Mouse (Mus musculus): ENCODE measurements around the gene Veph1. TPM values are rescaled to one million over a fixed set of nuclear protein-coding genes. Genes with fewer than 3 reads are reported as not detected.

The Veph1 gene
- polyA plus RNA-seq, 1 experiment = 7.7 TPM

- Histone ChIP-seq H3K36me3 (ENCODE audit: control insufficient read depth, insufficient read depth, low read length) (no peaks in the 10 kb centered on the region), H3K27me3 (replicated peaks; ENCODE audit: control insufficient read depth, insufficient read depth, low read length) (no peaks in the 10 kb centered on the region), H3K27ac (ENCODE audit: insufficient read depth, low read depth, low read length) (no peak overlapping the region), H3K4me1 (ENCODE audit: control insufficient read depth, insufficient read depth, low read length) (no peaks in the 10 kb centered on the region), H3K4me3 (ENCODE audit: insufficient read depth, low read depth, low read length) (no peak overlapping the region)
- TF ChIP-seq POLR2A (IDR thresholded peaks at IDR 0.05; ENCODE audit: low read depth, low read length) = no peak
- TF ChIP-seq CTCF (conservative IDR thresholded peaks at IDR 0.05; ENCODE audit: insufficient read depth, insufficient read length, low read depth, low read length) = no peak
- WGBS = 55% methylated on average over 3 of the region's 3 CpGs
- no peak for DNase-seq
Measured at GRCm38 (mm10) chr3:66081363-66081736, 215.3 kb downstream of the Veph1 start.

- 57% methylated on average over 4 of the region's 4 CpGs for WGBS
- Histone ChIP-seq H3K4me3 (ENCODE audit: insufficient read depth, low read depth, low read length) (no peak overlapping the region), H3K27me3 (replicated peaks; ENCODE audit: control insufficient read depth, insufficient read depth, low read length) (no peaks in the 10 kb centered on the region), H3K27ac (ENCODE audit: insufficient read depth, low read depth, low read length) (no peak overlapping the region), H3K4me1 (ENCODE audit: control insufficient read depth, insufficient read depth, low read length) (no peaks in the 10 kb centered on the region), H3K36me3 (ENCODE audit: control insufficient read depth, insufficient read depth, low read length) (no peaks in the 10 kb centered on the region)
- no peak for TF ChIP-seq CTCF (conservative IDR thresholded peaks at IDR 0.05; ENCODE audit: insufficient read depth, insufficient read length, low read depth, low read length)
- no peak for TF ChIP-seq POLR2A (IDR thresholded peaks at IDR 0.05; ENCODE audit: low read depth, low read length)
- DNase-seq = no peak
Measured at GRCm38 (mm10) chr3:66080631-66081362, 215.8 kb downstream of the Veph1 start.

DNA sequence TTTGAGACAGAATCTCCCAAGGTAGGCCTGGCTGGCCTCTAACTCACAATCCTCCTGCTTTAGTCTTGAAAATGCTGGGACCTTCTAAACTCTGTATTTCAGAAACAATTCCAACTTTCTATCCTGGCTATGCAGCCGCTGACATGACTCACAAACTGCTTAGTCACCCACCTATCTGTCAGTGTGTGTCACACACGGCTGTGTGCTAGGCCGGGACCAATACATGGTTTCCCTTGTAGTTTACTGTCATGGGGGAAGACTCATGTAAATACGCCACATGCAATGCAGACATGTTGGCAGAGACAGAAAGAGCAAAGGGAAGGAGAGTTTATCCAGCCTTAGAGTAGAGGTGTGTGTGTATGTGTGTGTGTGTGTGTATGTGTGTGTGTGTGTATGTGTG lies 216.8 kb downstream of the Veph1 start:
- H3K4me1 ChIP-seq (ENCODE audit: control insufficient read depth, insufficient read depth, low read length) = no peaks in the 10 kb centered on the region
- H3K27ac ChIP-seq (ENCODE audit: insufficient read depth, low read depth, low read length) = no peak overlapping the region
- H3K4me3 ChIP-seq (ENCODE audit: insufficient read depth, low read depth, low read length) = no peak overlapping the region
- no peaks in the 10 kb centered on the region for H3K27me3 ChIP-seq (replicated peaks; ENCODE audit: control insufficient read depth, insufficient read depth, low read length)
- H3K36me3 ChIP-seq (ENCODE audit: control insufficient read depth, insufficient read depth, low read length) = no peaks in the 10 kb centered on the region
- TF ChIP-seq CTCF (conservative IDR thresholded peaks at IDR 0.05; ENCODE audit: insufficient read depth, insufficient read length, low read depth, low read length) (no peak), POLR2A (IDR thresholded peaks at IDR 0.05; ENCODE audit: low read depth, low read length) (no peak)
- no peak for DNase-seq
- 92% methylated on average over 4 of the region's 4 CpGs for WGBS

DNA sequence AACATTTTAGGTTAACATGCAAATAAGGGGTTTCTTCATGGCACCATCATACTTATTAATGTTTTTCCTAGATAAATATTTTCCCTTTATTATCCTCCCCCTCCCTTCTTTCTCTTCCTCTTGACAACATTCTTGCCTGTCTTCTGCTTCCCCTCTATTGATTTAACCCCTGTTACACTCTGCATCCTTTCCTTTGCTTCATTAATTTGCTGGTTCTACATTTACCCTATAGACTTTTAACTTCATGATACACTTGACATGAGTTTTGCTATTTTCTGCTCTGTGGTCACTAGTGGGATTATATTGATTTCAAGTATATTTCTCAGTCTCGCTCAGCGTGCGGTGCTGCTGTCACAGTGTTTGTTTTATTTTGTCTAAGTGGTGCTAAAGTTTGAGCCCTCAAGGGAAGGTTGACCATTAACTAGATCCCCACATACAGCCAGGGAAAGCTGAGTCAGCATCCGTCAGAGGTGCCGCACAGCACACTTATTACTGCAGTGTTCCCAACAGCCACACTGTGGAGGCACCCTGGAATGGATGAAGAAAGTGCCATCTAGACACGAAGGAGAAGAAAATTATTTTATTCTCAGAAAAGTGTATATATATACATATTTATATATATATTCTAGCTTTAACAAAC lies 217.6 kb downstream of the Veph1 start:
- no peak overlapping the region for H3K27ac ChIP-seq (ENCODE audit: insufficient read depth, low read depth, low read length)
- no peak for TF ChIP-seq POLR2A (IDR thresholded peaks at IDR 0.05; ENCODE audit: low read depth, low read length)
- no peak for TF ChIP-seq CTCF (conservative IDR thresholded peaks at IDR 0.05; ENCODE audit: insufficient read depth, insufficient read length, low read depth, low read length)
- WGBS = 32% methylated on average over 6 of the region's 6 CpGs
- DNase-seq = peak; percentile 62
- no peaks in the 10 kb centered on the region for H3K4me1 ChIP-seq (ENCODE audit: control insufficient read depth, insufficient read depth, low read length)
- H3K4me3 ChIP-seq (ENCODE audit: insufficient read depth, low read depth, low read length) = no peak overlapping the region
- H3K27me3 ChIP-seq (replicated peaks; ENCODE audit: control insufficient read depth, insufficient read depth, low read length) = no peaks in the 10 kb centered on the region
- no peaks in the 10 kb centered on the region for H3K36me3 ChIP-seq (ENCODE audit: control insufficient read depth, insufficient read depth, low read length)

DNA sequence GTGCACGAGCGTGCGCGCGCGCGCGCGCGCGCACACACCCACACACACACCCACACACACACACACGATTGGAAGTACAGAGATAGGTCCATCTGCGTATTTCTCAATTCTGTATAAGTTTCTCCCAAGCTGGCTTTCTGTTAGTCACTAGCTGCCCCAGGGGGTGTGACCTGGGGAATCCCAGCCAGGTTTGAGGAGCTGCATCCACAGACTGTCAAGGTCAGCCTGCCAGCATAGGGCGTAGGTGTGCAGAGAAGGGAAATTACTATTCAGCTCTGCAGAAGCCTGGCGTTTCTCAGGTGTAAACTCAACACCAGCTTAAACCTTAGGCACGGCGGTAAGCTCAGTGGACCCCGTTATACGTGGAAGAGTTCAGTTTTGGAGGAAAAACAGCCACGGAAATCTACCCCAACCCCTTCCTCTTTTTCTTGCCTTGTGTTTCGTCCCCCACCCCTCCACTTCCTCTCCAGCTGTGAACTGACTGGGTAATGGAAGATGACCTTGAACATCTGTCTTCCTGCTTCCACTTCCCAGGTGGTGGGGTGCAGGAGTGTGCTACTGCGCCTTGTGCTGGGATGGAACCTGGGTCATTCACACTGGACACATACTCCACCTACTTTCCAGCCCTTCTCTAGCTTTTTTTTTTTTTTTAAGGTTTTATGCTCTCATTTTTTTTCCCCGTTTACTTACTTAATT lies 218.5 kb downstream of the Veph1 start:
- 80% methylated on average over 23 of the region's 23 CpGs for WGBS
- no peaks in the 10 kb centered on the region for H3K4me1 ChIP-seq (ENCODE audit: control insufficient read depth, insufficient read depth, low read length)
- no peaks in the 10 kb centered on the region for H3K36me3 ChIP-seq (ENCODE audit: control insufficient read depth, insufficient read depth, low read length)
- no peak overlapping the region for H3K4me3 ChIP-seq (ENCODE audit: insufficient read depth, low read depth, low read length)
- TF ChIP-seq CTCF (conservative IDR thresholded peaks at IDR 0.05; ENCODE audit: insufficient read depth, insufficient read length, low read depth, low read length) = no peak
- TF ChIP-seq POLR2A (IDR thresholded peaks at IDR 0.05; ENCODE audit: low read depth, low read length) = no peak
- H3K27ac ChIP-seq (ENCODE audit: insufficient read depth, low read depth, low read length) = no peak overlapping the region
- no peaks in the 10 kb centered on the region for H3K27me3 ChIP-seq (replicated peaks; ENCODE audit: control insufficient read depth, insufficient read depth, low read length)
- DNase-seq = peak; percentile 4

DNA sequence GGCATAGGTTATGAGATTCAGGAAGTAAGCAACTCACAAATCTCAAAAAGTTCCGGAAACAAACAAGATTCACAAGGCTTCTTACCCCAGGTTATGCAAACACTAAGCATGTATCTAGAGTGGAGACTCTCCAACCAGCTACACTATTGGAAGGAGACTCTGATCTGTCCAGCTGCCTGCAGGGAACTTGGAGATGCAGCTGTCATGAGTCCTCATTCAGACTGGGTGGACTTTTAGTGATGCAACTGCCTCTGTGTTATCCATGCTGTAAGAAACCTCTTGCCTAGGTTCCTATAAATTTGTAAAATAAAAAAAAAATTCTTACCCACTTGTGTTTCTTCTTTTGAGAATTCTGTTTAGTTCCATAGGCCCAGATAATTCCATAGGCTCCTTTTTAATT lies 226.4 kb downstream of the Veph1 start:
- H3K4me1 ChIP-seq (ENCODE audit: control insufficient read depth, insufficient read depth, low read length) = no peaks in the 10 kb centered on the region
- DNase-seq = no peak
- TF ChIP-seq CTCF (conservative IDR thresholded peaks at IDR 0.05; ENCODE audit: insufficient read depth, insufficient read length, low read depth, low read length) (no peak), POLR2A (IDR thresholded peaks at IDR 0.05; ENCODE audit: low read depth, low read length) (no peak)
- no peak overlapping the region for H3K4me3 ChIP-seq (ENCODE audit: insufficient read depth, low read depth, low read length)
- WGBS = 96% methylated on average over 1 of the region's 1 CpGs
- no peaks in the 10 kb centered on the region for H3K27me3 ChIP-seq (replicated peaks; ENCODE audit: control insufficient read depth, insufficient read depth, low read length)
- H3K27ac ChIP-seq (ENCODE audit: insufficient read depth, low read depth, low read length) = no peak overlapping the region
- no peaks in the 10 kb centered on the region for H3K36me3 ChIP-seq (ENCODE audit: control insufficient read depth, insufficient read depth, low read length)

GRCm38 (mm10) chr3:66063881-66064280 lies 232.8 kb downstream of the Veph1 start:
- H3K27ac ChIP-seq (ENCODE audit: insufficient read depth, low read depth, low read length) = no peak overlapping the region
- WGBS = 49% methylated on average over 6 of the region's 6 CpGs
- DNase-seq = no peak

More at GRCm38 (mm10) chr3:66063881-66064280, 232.8 kb downstream of the Veph1 start:
- no peak overlapping the region for H3K4me3 ChIP-seq (ENCODE audit: insufficient read depth, low read depth, low read length)
- H3K36me3 ChIP-seq (ENCODE audit: control insufficient read depth, insufficient read depth, low read length) = no peaks in the 10 kb centered on the region
- no peaks in the 10 kb centered on the region for H3K4me1 ChIP-seq (ENCODE audit: control insufficient read depth, insufficient read depth, low read length)
- H3K27me3 ChIP-seq (replicated peaks; ENCODE audit: control insufficient read depth, insufficient read depth, low read length) = no peaks in the 10 kb centered on the region
- TF ChIP-seq CTCF (conservative IDR thresholded peaks at IDR 0.05; ENCODE audit: insufficient read depth, insufficient read length, low read depth, low read length) (peak; percentile 31), POLR2A (IDR thresholded peaks at IDR 0.05; ENCODE audit: low read depth, low read length) (no peak)
